Mouse (Mus musculus): Measurements from ENCODE around the gene Lysmd1. TPM values are rescaled to one million over a fixed set of nuclear protein-coding genes. Genes with fewer than 3 reads are reported as not detected.
A peak's percentile ranks its signal among the peaks of the same experiment; 100 is the strongest.
"Not testable (repeated sequence)": the region's sequence is repeated elsewhere in the genome, so short reads cannot be mapped to it uniquely, and the experiment has no call there.

Gene Lysmd1
- 41.9 and 46.6 TPM in 2 replicates for polyA plus RNA-seq (2015; fragmentation: Nextera tagmentation; extraction: Ambion mirVana)

DNA sequence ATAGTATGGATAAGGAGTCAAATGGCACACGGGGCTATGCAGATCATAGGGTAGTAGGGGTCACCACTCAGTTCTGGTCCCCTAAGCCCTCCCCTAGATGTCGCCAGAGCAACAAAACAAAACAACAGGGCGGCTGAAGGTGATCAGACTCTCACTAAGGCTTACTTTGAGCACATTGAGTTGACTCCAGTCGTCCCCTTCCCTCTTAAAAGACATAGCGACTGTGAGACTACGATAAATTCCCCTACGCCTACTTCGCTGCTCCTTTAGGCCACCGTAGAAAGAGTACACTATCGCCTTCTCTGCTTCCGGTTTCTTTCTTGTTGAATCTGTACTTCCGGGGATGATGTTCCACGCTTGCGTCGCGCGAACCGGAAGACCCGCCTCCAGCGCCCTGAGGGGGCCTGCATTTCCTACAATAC, at the start of gene Lysmd1, which contains the start of gene Scnm1:
Gene Lysmd1, plus strand, starts transcription at position 409 of the 422 bp plus-strand sequence.
Gene Scnm1, minus strand, starts transcription at position 332 of the 422 bp plus-strand sequence.
- Histone ChIP-seq H3K4me2 (ENCODE audit: low read length) (peak within 1 kb of the TSS; percentile 97), H3K4me1 (replicated peaks; ENCODE audit: control insufficient read depth, insufficient read depth, low read length) (peaks cover 19% of the 10 kb centered on the region), H3K36me3 (ENCODE audit: control insufficient read depth, insufficient read depth) (no peaks in the 10 kb centered on the region), H3K27ac (ENCODE audit: low read length) (peak within 1 kb of the TSS; percentile 79), H3K9ac (replicated peaks; ENCODE audit: low read depth, low read length) (peak within 1 kb of the TSS; percentile 70), H3K9me3 (ENCODE audit: control insufficient read depth, low read length) (no peaks in the 10 kb centered on the region), H3K4me3 (replicated peaks; ENCODE audit: low read length) (peak within 1 kb of the TSS; percentile 79), H3K27me3 (replicated peaks; ENCODE audit: control insufficient read depth, insufficient read depth, low read length) (no peaks in the 10 kb centered on the region)
- under 1% methylated on average over 20 of the region's 20 CpGs for WGBS
- peak; percentile 98 for ATAC-seq

DNA sequence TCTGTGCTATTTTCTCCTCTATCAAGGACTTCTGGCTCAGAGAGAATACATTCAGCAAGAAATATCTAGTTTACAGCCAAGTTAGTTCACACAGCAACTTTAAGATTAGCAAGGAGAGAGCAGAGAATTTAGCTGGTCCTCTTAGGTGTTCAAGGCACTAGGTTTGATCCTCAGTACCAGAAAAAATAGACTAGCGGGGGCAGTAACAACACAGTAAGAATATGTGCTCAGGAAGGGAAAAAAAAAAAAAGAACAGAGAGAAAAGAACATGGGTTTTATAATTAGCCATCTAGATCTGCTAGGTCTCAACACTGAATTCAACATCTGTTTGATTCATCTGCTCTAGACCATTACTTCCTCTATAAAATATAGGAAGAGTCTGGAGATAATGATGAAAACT, 45.8 kb upstream of the Lysmd1 start:
- Histone ChIP-seq H3K27ac (ENCODE audit: low read length) (no peak overlapping the region), H3K9ac (replicated peaks; ENCODE audit: low read depth, low read length) (no peak overlapping the region), H3K4me3 (replicated peaks; ENCODE audit: low read length) (no peak overlapping the region), H3K36me3 (ENCODE audit: control insufficient read depth, insufficient read depth) (no peaks in the 10 kb centered on the region), H3K9me3 (ENCODE audit: control insufficient read depth, low read length) (no peaks in the 10 kb centered on the region), H3K4me1 (replicated peaks; ENCODE audit: control insufficient read depth, insufficient read depth, low read length) (no peaks in the 10 kb centered on the region), H3K27me3 (replicated peaks; ENCODE audit: control insufficient read depth, insufficient read depth, low read length) (no peaks in the 10 kb centered on the region), H3K4me2 (ENCODE audit: low read length) (no peak overlapping the region)
- 85% methylated on average over 1 of the region's 1 CpGs for WGBS
- ATAC-seq: no peak

DNA sequence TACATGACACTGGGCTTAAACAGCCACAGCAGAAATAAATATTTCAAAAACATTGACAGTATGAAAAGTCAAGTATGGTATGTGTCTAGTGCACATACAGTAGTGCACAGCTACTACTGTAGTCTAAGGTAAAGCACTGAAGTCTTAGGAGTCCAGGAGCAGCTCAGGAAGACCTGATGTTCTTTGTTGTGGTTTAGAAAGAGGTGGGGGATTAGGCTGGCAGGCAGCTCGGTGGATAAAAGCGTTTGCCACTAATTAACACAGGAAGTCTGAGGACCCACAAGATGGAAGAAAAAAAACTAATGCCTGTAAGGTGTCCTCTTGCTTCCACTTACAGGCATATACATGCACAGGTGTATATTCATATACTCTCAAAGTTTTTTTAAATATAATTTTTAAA, 33.0 kb upstream of the Lysmd1 start:
- WGBS: 4% methylated on average over 2 of the region's 2 CpGs
- no peak for ATAC-seq

DNA sequence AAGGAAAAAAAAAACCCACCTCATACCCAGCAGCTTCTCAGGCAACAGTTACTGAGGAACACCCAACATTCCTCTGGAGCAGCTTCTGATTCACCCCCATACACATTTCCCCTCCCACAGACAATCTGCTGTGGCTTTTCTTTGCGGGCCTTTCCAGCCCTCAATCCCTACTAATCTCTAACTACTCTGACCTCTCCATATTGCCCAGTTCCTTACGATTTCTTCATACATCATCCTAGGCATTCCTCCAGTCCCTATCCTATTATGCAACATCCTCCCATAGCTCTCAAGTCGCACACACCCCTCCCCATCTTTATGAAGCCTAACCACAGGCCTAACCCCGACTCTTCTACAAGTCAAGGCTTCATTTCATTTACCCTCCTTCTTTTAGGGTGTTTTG, 28.8 kb upstream of the Lysmd1 start:
- Histone ChIP-seq H3K9me3 (ENCODE audit: control insufficient read depth, low read length) (no peaks in the 10 kb centered on the region), H3K27me3 (replicated peaks; ENCODE audit: control insufficient read depth, insufficient read depth, low read length) (no peaks in the 10 kb centered on the region), H3K27ac (ENCODE audit: low read length) (no peak overlapping the region), H3K4me1 (replicated peaks; ENCODE audit: control insufficient read depth, insufficient read depth, low read length) (peaks cover 10% of the 10 kb centered on the region), H3K4me2 (ENCODE audit: low read length) (peak overlapping the region; percentile 94), H3K4me3 (replicated peaks; ENCODE audit: low read length) (peak overlapping the region; percentile 90), H3K9ac (replicated peaks; ENCODE audit: low read depth, low read length) (peak overlapping the region; percentile 91), H3K36me3 (ENCODE audit: control insufficient read depth, insufficient read depth) (peaks cover 2% of the 10 kb centered on the region; the same call in 1 of the 2 replicates)
- no peak for ATAC-seq
- WGBS: 68% methylated on average over 4 of the region's 4 CpGs

More for the DNA sequence above, 33.0 kb upstream of the Lysmd1 start:
- no peak overlapping the region for H3K4me2 ChIP-seq (ENCODE audit: low read length)
- no peak overlapping the region for H3K9ac ChIP-seq (replicated peaks; ENCODE audit: low read depth, low read length)
- no peaks in the 10 kb centered on the region for H3K9me3 ChIP-seq (ENCODE audit: control insufficient read depth, low read length)
- H3K36me3 ChIP-seq (ENCODE audit: control insufficient read depth, insufficient read depth): peaks cover 6% of the 10 kb centered on the region; the same call in 1 of the 2 replicates
- H3K27ac ChIP-seq (ENCODE audit: low read length): no peak overlapping the region
- no peaks in the 10 kb centered on the region for H3K27me3 ChIP-seq (replicated peaks; ENCODE audit: control insufficient read depth, insufficient read depth, low read length)
- no peak overlapping the region for H3K4me3 ChIP-seq (replicated peaks; ENCODE audit: low read length)
- H3K4me1 ChIP-seq (replicated peaks; ENCODE audit: control insufficient read depth, insufficient read depth, low read length): peaks cover 10% of the 10 kb centered on the region

DNA sequence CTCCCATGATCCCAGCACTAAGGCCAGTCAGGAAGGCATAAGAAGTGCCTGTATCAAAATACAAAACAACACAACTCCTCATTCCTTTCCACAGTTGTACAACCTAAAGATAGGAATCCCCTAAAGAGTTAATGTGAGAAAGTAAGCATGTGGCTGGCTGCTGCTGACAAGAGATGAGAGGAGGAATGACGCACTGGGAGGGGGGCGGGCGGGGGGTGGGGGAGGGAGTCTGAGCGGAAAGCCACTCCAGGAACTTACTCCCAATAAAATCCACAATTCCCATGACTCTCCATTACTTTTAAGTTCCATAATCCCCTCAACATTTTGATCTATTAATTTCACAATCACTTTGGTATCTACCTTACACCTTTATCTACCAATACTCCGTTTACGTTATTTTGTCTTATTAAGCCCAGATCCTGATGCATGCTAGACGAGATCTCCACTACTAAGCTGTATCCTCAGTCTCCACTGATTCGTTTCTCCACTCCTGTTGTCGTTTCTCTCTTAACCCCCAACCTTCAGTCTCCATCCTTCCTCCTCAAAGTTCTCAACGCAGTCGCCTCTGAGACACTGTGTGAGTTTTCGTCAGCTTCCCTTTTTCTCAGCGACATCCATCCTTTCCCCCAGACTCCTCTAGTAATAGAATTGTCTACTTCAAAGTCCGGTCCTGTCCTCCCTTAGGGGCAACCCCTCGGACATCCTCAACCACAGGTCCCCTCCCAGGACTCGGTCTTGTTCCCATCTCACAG, 28.1 kb upstream of the Lysmd1 start:
- Histone ChIP-seq H3K9me3 (ENCODE audit: control insufficient read depth, low read length) (no peaks in the 10 kb centered on the region), H3K4me2 (ENCODE audit: low read length) (peak overlapping the region; percentile 94), H3K27me3 (replicated peaks; ENCODE audit: control insufficient read depth, insufficient read depth, low read length) (no peaks in the 10 kb centered on the region), H3K4me1 (replicated peaks; ENCODE audit: control insufficient read depth, insufficient read depth, low read length) (peaks cover 10% of the 10 kb centered on the region), H3K9ac (replicated peaks; ENCODE audit: low read depth, low read length) (peak overlapping the region; percentile 91), H3K4me3 (replicated peaks; ENCODE audit: low read length) (peak overlapping the region; percentile 90), H3K36me3 (ENCODE audit: control insufficient read depth, insufficient read depth) (peaks cover 2% of the 10 kb centered on the region; the same call in 1 of the 2 replicates), H3K27ac (ENCODE audit: low read length) (peak overlapping the region; percentile 66)
- no peak for ATAC-seq
- under 1% methylated on average over 16 of the region's 16 CpGs for WGBS

DNA sequence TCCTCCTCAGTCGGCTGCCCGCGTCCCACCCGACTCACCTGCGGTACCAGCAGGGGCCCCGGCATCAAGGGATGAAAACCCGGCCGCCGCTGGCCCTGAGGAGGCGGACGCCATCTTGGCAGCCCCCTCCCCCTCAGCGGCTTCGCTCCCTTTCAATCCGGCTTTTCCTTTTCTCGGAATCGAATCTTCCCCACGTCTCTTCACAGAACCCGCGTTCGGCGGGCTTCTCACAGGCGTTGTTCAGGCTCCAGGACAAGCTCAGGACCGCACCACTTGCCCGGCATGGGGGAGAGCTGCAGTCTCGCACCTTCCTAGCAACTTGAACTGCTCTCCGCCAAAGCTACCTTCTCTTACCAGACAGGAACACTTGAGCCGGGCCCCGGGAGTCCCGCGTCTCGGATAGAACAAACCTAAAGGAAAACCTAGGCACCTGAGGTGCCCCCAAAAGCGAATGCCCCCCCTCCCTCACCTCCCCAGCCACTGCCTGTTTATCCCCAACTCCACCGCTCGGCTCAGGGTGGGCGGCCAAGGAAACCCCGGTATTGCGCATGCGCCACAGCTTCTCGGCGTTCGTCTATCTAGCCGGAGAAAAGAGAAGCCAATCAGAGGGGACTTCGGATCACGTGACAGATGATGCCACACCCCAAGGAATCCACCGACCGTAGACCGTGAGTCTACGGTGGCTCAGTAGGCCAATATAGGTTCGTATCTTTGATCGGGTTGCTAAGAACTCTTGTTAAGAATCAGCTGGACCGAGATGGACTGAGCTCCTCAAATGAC, 27.4 kb upstream of the Lysmd1 start, which contains the start of gene Pip5k1a:
Gene Pip5k1a, minus strand, starts transcription at position 593 of the 780 bp plus-strand sequence.
- H3K27ac ChIP-seq (ENCODE audit: low read length): peak within 1 kb of the TSS; percentile 66
- WGBS: under 1% methylated on average over 51 of the region's 51 CpGs
- H3K4me3 ChIP-seq (replicated peaks; ENCODE audit: low read length): peak within 1 kb of the TSS; percentile 90
- no peaks in the 10 kb centered on the region for H3K36me3 ChIP-seq (ENCODE audit: control insufficient read depth, insufficient read depth)
- H3K4me2 ChIP-seq (ENCODE audit: low read length): peak within 1 kb of the TSS; percentile 94
- H3K27me3 ChIP-seq (replicated peaks; ENCODE audit: control insufficient read depth, insufficient read depth, low read length): no peaks in the 10 kb centered on the region
- peak within 1 kb of the TSS; percentile 91 for H3K9ac ChIP-seq (replicated peaks; ENCODE audit: low read depth, low read length)
- H3K9me3 ChIP-seq (ENCODE audit: control insufficient read depth, low read length): no peaks in the 10 kb centered on the region
- ATAC-seq: peak; percentile 89
- peaks cover 10% of the 10 kb centered on the region for H3K4me1 ChIP-seq (replicated peaks; ENCODE audit: control insufficient read depth, insufficient read depth, low read length)

DNA sequence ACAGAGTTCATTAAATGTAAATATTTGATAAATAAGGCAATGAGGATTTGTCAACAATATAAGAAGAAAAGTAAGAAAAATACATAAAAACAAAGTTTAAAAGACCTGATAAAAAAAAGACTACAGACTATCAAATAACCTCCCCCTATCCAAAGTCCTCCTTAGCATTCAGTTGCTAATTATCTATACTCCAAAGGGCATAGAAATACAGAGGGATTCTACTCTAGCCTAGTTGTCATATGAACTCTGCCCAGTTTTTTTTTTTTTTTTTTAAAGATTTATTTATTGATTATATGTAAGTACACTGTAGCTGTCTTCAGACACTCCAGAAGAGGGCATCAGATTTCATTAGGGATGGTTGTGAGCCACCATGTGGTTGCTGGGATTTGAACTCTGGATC, 26.6 kb upstream of the Lysmd1 start:
- not testable (repeated sequence) for H3K9me3 ChIP-seq (ENCODE audit: control insufficient read depth, low read length); ATAC-seq; H3K27ac ChIP-seq (ENCODE audit: low read length); H3K27me3 ChIP-seq (replicated peaks; ENCODE audit: control insufficient read depth, insufficient read depth, low read length); H3K36me3 ChIP-seq (ENCODE audit: control insufficient read depth, insufficient read depth); H3K9ac ChIP-seq (replicated peaks; ENCODE audit: low read depth, low read length)
- H3K4me1 ChIP-seq (replicated peaks; ENCODE audit: control insufficient read depth, insufficient read depth, low read length): peaks cover 14% of the 10 kb centered on the region
- peak overlapping the region; percentile 78 for H3K4me2 ChIP-seq (ENCODE audit: low read length)
- H3K4me3 ChIP-seq (replicated peaks; ENCODE audit: low read length): peak overlapping the region; percentile 90

DNA sequence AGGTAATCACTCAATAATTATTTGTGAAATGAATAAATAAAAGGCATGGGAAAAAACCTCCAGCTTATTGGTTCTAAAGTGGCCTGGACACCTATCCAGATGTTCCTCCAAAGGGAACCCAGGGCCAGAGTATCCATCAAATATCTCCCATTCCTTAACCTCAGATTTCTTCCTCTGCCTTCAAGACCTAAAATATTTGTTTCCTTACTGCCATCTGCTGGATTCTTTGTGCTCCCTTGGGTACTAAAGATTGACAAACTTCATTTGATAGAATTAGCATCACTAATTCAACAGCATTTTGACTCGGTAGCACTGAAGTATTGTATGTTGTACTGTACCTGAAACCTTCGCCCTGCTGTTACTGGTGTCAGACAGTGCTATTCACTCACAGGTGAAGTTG, 26.0 kb upstream of the Lysmd1 start:
- H3K4me1 ChIP-seq (replicated peaks; ENCODE audit: control insufficient read depth, insufficient read depth, low read length): peaks cover 20% of the 10 kb centered on the region
- H3K27ac ChIP-seq (ENCODE audit: low read length): no peak overlapping the region
- no peaks in the 10 kb centered on the region for H3K9me3 ChIP-seq (ENCODE audit: control insufficient read depth, low read length)
- WGBS: 73% methylated on average over 2 of the region's 2 CpGs
- no peak overlapping the region for H3K4me3 ChIP-seq (replicated peaks; ENCODE audit: low read length)
- no peaks in the 10 kb centered on the region for H3K27me3 ChIP-seq (replicated peaks; ENCODE audit: control insufficient read depth, insufficient read depth, low read length)
- H3K36me3 ChIP-seq (ENCODE audit: control insufficient read depth, insufficient read depth): no peaks in the 10 kb centered on the region
- no peak overlapping the region for H3K4me2 ChIP-seq (ENCODE audit: low read length)
- ATAC-seq: no peak
- H3K9ac ChIP-seq (replicated peaks; ENCODE audit: low read depth, low read length): no peak overlapping the region
